Mouse (Mus musculus): ENCODE measurements at regions not wholly inside any gene's neighbourhood (a gene's known extent, or its start where the extent isn't known, plus 50 kb on each side); places are given as distances from the start of the nearest gene placed in this dataset.

- TF ChIP-seq CTCF (IDR thresholded peaks at IDR 0.05; ENCODE audit: low read depth) (no peak), EP300 (IDR thresholded peaks at IDR 0.05; ENCODE audit: low read depth) (no peak)
Observed at GRCm38 (mm10) chr3:56590071-56590470, 406.6 kb upstream of the Nbea start.

Data from liver, embryonic 14.5 days (tissue).